ENCODE assay signal across 8 mouse cellular contexts in the genomic region with DNA sequence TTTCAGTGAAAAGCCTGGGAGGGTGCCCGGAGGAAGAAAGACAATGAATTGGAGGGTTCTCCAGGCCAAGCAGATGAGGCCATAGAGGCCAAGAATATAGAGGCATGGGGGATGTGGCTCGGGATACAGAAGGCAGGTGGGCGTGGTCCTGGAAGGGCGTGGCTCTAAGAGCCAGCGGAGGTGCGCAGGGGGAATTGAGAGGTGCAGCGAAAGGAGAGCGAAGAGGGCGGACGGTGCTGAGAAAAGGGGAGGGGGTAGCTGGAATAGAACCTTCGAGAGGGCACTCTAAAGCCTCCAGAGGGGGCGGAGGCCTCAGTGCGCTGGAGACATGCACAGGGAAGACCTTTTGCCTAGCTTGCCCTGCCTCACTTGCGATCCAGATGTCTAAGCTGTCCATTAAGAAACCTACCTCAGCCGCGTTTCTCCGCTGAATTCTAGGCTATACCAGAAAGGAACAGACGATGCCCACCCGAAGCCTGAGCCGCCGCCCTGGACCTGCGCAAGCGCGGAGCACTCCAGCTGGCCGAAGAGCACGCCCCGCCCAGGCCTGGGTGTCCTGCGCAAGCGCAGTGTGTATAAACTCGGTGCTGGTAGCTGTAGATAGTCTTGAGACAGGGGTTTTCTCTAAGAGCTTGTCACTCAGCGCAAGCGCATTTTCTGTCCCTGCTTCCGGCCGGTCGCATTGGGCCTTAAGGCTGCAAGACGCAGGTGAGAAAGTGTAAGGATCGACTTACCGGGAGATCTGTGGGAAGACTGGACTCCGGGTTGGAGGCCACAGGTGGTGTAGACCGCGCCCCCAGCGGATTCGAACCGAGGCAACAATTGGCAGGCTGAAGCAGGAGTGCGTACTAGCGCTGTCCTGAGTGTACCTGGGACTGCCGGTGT. TPM values are rescaled to one million over a fixed set of nuclear protein-coding genes. Genes with fewer than 3 reads are reported as not detected.
DNase-seq lines count a peak whose midpoint lies in the region; ATAC-seq and TF ChIP-seq lines count a peak whose summit lies in the region.

TSS of gene Prmt2 (minus strand) at position 525 of the 885 bp plus-strand sequence.

- TF ChIP-seq POLR2A in heart, adult 2 months (IDR thresholded peaks at IDR 0.05; ENCODE audit: insufficient read depth, low read depth, low read length), result peak; percentile 86

- intact Hi-C loops in heart, adult 2 months (cut with DNase I), result loop anchor here (2.0 kb wide), 1 partner anchor 23 kb away; no protein-coding TSS in a partner anchor

- no peaks in the 10 kb centered on the region for H3K79me2 ChIP-seq in heart, adult 2 months (replicated peaks; ENCODE audit: control insufficient read depth, insufficient read depth, low read length)

- no peak for TF ChIP-seq EP300 in heart, adult 2 months (IDR thresholded peaks at IDR 0.05; ENCODE audit: insufficient read depth, low read depth, low read length)

- TF ChIP-seq CTCF in heart, adult 2 months (IDR thresholded peaks at IDR 0.05), result peak; percentile 47

- 1% methylated on average over 46 of the region's 47 CpGs for WGBS in embryonic facial prominence, embryonic 14.5 days
- under 1% methylated on average over 47 of the region's 47 CpGs for WGBS in heart, adult 2 months
- 1% methylated on average over 47 of the region's 47 CpGs for WGBS in limb, embryonic 13.5 days
- under 1% methylated on average over 47 of the region's 47 CpGs for WGBS in midbrain, embryonic 16.5 days

- peak; percentile 99 for ATAC-seq in embryonic facial prominence, embryonic 14.5 days (ENCODE audit: low read depth)
- ATAC-seq in limb, embryonic 13.5 days (ENCODE audit: low FRiP score, low read depth), result peak; percentile 98
- peak; percentile 98 for ATAC-seq in midbrain, embryonic 16.5 days

- H3K36me3 ChIP-seq in embryonic facial prominence, embryonic 14.5 days (ENCODE audit: control insufficient read depth, insufficient read depth, low read length), result peaks cover 8% of the 10 kb centered on the region; the same call in 1 of the 2 replicates
- H3K36me3 ChIP-seq in heart, adult 2 months (ENCODE audit: control insufficient read depth, insufficient read depth, low read length), result no peaks in the 10 kb centered on the region
- H3K36me3 ChIP-seq in limb, embryonic 13.5 days, result peaks cover 7% of the 10 kb centered on the region
- H3K36me3 ChIP-seq in midbrain, embryonic 16.5 days (ENCODE audit: control insufficient read depth, insufficient read depth, low read length), result no peaks in the 10 kb centered on the region

- peak within 1 kb of the TSS; percentile 74 for H3K9ac ChIP-seq in embryonic facial prominence, embryonic 14.5 days (ENCODE audit: low read depth, low read length)
- peak within 1 kb of the TSS; percentile 76 for H3K9ac ChIP-seq in heart, adult 2 months (ENCODE audit: low read depth, low read length)
- H3K9ac ChIP-seq in limb, embryonic 13.5 days, result peak within 1 kb of the TSS; percentile 71
- H3K9ac ChIP-seq in midbrain, embryonic 16.5 days (ENCODE audit: low read depth, low read length), result peak within 1 kb of the TSS; percentile 73

- peaks cover 11% of the 10 kb centered on the region for H3K4me1 ChIP-seq in embryonic facial prominence, embryonic 14.5 days (ENCODE audit: control insufficient read depth, insufficient read depth, low read length)
- no peaks in the 10 kb centered on the region; the same call in 1 of the 2 replicates for H3K4me1 ChIP-seq in heart, adult 2 months (ENCODE audit: control insufficient read depth, insufficient read depth, low read length)
- peaks cover 12% of the 10 kb centered on the region for H3K4me1 ChIP-seq in limb, embryonic 13.5 days
- peaks cover 26% of the 10 kb centered on the region for H3K4me1 ChIP-seq in midbrain, embryonic 16.5 days (ENCODE audit: control insufficient read depth, insufficient read depth, low read length)

- peak within 1 kb of the TSS; percentile 62 for H3K4me2 ChIP-seq in embryonic facial prominence, embryonic 14.5 days (ENCODE audit: low read depth, low read length)
- peak within 1 kb of the TSS; percentile 67 for H3K4me2 ChIP-seq in limb, embryonic 13.5 days (replicated peaks)
- H3K4me2 ChIP-seq in midbrain, embryonic 16.5 days (ENCODE audit: low read length), result peak within 1 kb of the TSS; percentile 75

- peak within 1 kb of the TSS; percentile 76 for H3K4me3 ChIP-seq in embryonic facial prominence, embryonic 14.5 days (ENCODE audit: low read depth, low read length)
- H3K4me3 ChIP-seq in heart, adult 2 months, result peak within 1 kb of the TSS; percentile 84
- peak within 1 kb of the TSS; percentile 62 for H3K4me3 ChIP-seq in limb, embryonic 13.5 days
- peak within 1 kb of the TSS; percentile 57 for H3K4me3 ChIP-seq in midbrain, embryonic 16.5 days (ENCODE audit: low read depth, low read length)

- peak; percentile 93 for DNase-seq in 3T3-L1 (ENCODE audit: low read depth, low spot score)
- peak; percentile 73 to 84 for DNase-seq in adrenal gland, postnatal 4 days (ENCODE audit: low spot score in 2 of 2)
- peak; percentile 97 for DNase-seq in embryonic facial prominence, embryonic 14.5 days (ENCODE audit: low spot score)
- DNase-seq in heart, adult 2 months, result peak; percentile 93 to 94
- peak; percentile 90 for DNase-seq in kidney, adult 8-10 months
- peak; percentile 71 to 89 for DNase-seq in spleen, postnatal 10 days (ENCODE audit: low spot score in 2 of 2)

- H3K9me3 ChIP-seq in embryonic facial prominence, embryonic 14.5 days (ENCODE audit: control insufficient read depth, low read length), result no peaks in the 10 kb centered on the region
- H3K9me3 ChIP-seq in limb, embryonic 13.5 days, result no peaks in the 10 kb centered on the region
- H3K9me3 ChIP-seq in midbrain, embryonic 16.5 days (replicated peaks; ENCODE audit: control insufficient read depth, low read length, poor library complexity, severe bottlenecking), result no peaks in the 10 kb centered on the region

- H3K27me3 ChIP-seq in embryonic facial prominence, embryonic 14.5 days (replicated peaks; ENCODE audit: control insufficient read depth, insufficient read depth, low read length), result no peaks in the 10 kb centered on the region
- H3K27me3 ChIP-seq in heart, adult 2 months (ENCODE audit: control insufficient read depth, insufficient read depth, low read length), result no peaks in the 10 kb centered on the region
- no peaks in the 10 kb centered on the region for H3K27me3 ChIP-seq in limb, embryonic 13.5 days
- H3K27me3 ChIP-seq in midbrain, embryonic 16.5 days (ENCODE audit: control insufficient read depth, insufficient read depth, low read depth, low read length), result no peaks in the 10 kb centered on the region

- peak within 1 kb of the TSS; percentile 91 for H3K27ac ChIP-seq in embryonic facial prominence, embryonic 14.5 days (replicated peaks; ENCODE audit: low read depth, low read length)
- H3K27ac ChIP-seq in heart, adult 2 months, result peak within 1 kb of the TSS; percentile 90
- H3K27ac ChIP-seq in limb, embryonic 13.5 days, result peak within 1 kb of the TSS; percentile 93
- H3K27ac ChIP-seq in midbrain, embryonic 16.5 days (ENCODE audit: low read length), result peak within 1 kb of the TSS; percentile 93

RNA-seq across cellular contexts. Expression of gene Prmt2, which starts in this region (rescaled TPM):
- 10 to 100 TPM; 18.8 to 20.2 TPM for total RNA-seq in adrenal gland, postnatal 4 days (2021)
- polyA plus RNA-seq in embryonic facial prominence, embryonic 14.5 days (2014; fragmentation: Nextera tagmentation; extraction: Ambion mirVana), result 68.7 and 71.5 TPM in 2 replicates
- 10 to 100 TPM in 1 of 2 experiments, 1 to 10 TPM in 1; 7.9 to 11.1 TPM for total RNA-seq in heart, adult 2 months (2021)
- polyA plus RNA-seq in heart, adult 2 months (2012; rRNA removed), result 23.0 and 28.7 TPM in 2 replicates
- polyA plus RNA-seq in limb, embryonic 13.5 days (2015; fragmentation: Nextera tagmentation; extraction: Ambion mirVana), result 59.6 and 60.0 TPM in 2 replicates
- 419 and 423 TPM in 2 replicates for polyA plus RNA-seq in midbrain, embryonic 16.5 days (2015; fragmentation: Nextera tagmentation; extraction: Ambion mirVana)

Comparison
In these comparisons a context has a peak if more than half of its experiments do, and no peak if none do; other contexts are left out.
1. Peak in every context shown above with its lines: DNase-seq, ATAC-seq, H3K4me3 ChIP-seq and H3K27ac ChIP-seq.